Mouse (Mus musculus): ENCODE results near the gene Gm20403. TPM values are rescaled to one million over a fixed set of nuclear protein-coding genes. Genes with fewer than 3 reads are reported as not detected.

Gm20403 gene
- polyA plus RNA-seq, 1 experiment: not detected

GRCm38 (mm10) chr12:54985257-54986051, 875 bp downstream of the Gm20403 start:
- TF ChIP-seq POLR2A (IDR thresholded peaks at IDR 0.05; ENCODE audit: control insufficient read depth, extremely low read depth, insufficient read depth, low read length, poor library complexity) (peak; percentile 25; the same call in 1 of the 2 replicates), CTCF (IDR thresholded peaks at IDR 0.05; ENCODE audit: borderline replicate concordance, control insufficient read depth, extremely low read depth, insufficient read depth, low read length, poor library complexity) (no peak)
- WGBS: under 1% methylated on average over 96 of the region's 117 CpGs
- Histone ChIP-seq H3K27ac (ENCODE audit: control insufficient read depth, insufficient read depth, low read length) (peak overlapping the region; percentile 6), H3K4me1 (replicated peaks; ENCODE audit: control insufficient read depth, insufficient read depth, low read length) (peaks cover 7% of the 10 kb centered on the region), H3K4me3 (ENCODE audit: control insufficient read depth, insufficient read depth, low read length) (peak overlapping the region; percentile 60), H3K36me3 (ENCODE audit: control insufficient read depth, insufficient read depth, low read length) (no peaks in the 10 kb centered on the region), H3K27me3 (ENCODE audit: control insufficient read depth, insufficient read depth, low read length) (no peaks in the 10 kb centered on the region)
- peak; percentile 63 for DNase-seq

- 2% methylated on average over 42 of the region's 42 CpGs for WGBS
- peak; percentile 63 for DNase-seq
- Histone ChIP-seq H3K4me1 (replicated peaks; ENCODE audit: control insufficient read depth, insufficient read depth, low read length) (peaks cover 7% of the 10 kb centered on the region), H3K27ac (ENCODE audit: control insufficient read depth, insufficient read depth, low read length) (peak overlapping the region; percentile 0; the same call in 1 of the 2 replicates), H3K27me3 (ENCODE audit: control insufficient read depth, insufficient read depth, low read length) (no peaks in the 10 kb centered on the region), H3K4me3 (ENCODE audit: control insufficient read depth, insufficient read depth, low read length) (peak overlapping the region; percentile 60), H3K36me3 (ENCODE audit: control insufficient read depth, insufficient read depth, low read length) (0 out of 2 replicates have a peak, but pooled peaks cover 3% of the 10 kb centered on the region)
- TF ChIP-seq CTCF (IDR thresholded peaks at IDR 0.05; ENCODE audit: borderline replicate concordance, control insufficient read depth, extremely low read depth, insufficient read depth, low read length, poor library complexity) (no peak), POLR2A (IDR thresholded peaks at IDR 0.05; ENCODE audit: control insufficient read depth, extremely low read depth, insufficient read depth, low read length, poor library complexity) (no peak)
Measured at GRCm38 (mm10) chr12:54984701-54985256, 1.6 kb downstream of the Gm20403 start.

- no peaks in the 10 kb centered on the region for H3K27me3 ChIP-seq (ENCODE audit: control insufficient read depth, insufficient read depth, low read length)
- H3K27ac ChIP-seq (ENCODE audit: control insufficient read depth, insufficient read depth, low read length): no peak overlapping the region
- WGBS: 91% methylated on average over 7 of the region's 7 CpGs
- H3K36me3 ChIP-seq (ENCODE audit: control insufficient read depth, insufficient read depth, low read length): 0 out of 2 replicates have a peak, but pooled peaks cover 3% of the 10 kb centered on the region
- peaks cover 7% of the 10 kb centered on the region for H3K4me1 ChIP-seq (replicated peaks; ENCODE audit: control insufficient read depth, insufficient read depth, low read length)
- DNase-seq: no peak
- H3K4me3 ChIP-seq (ENCODE audit: control insufficient read depth, insufficient read depth, low read length): no peak overlapping the region
- no peak for TF ChIP-seq POLR2A (IDR thresholded peaks at IDR 0.05; ENCODE audit: control insufficient read depth, extremely low read depth, insufficient read depth, low read length, poor library complexity)
- no peak for TF ChIP-seq CTCF (IDR thresholded peaks at IDR 0.05; ENCODE audit: borderline replicate concordance, control insufficient read depth, extremely low read depth, insufficient read depth, low read length, poor library complexity)
Measured at GRCm38 (mm10) chr12:54982935-54983715, 3.2 kb downstream of the Gm20403 start.

- H3K4me1 ChIP-seq (replicated peaks; ENCODE audit: control insufficient read depth, insufficient read depth, low read length): peaks cover 7% of the 10 kb centered on the region
- H3K4me3 ChIP-seq (ENCODE audit: control insufficient read depth, insufficient read depth, low read length): no peak overlapping the region
- WGBS: 96% methylated on average over 6 of the region's 6 CpGs
- no peak for DNase-seq
- H3K36me3 ChIP-seq (ENCODE audit: control insufficient read depth, insufficient read depth, low read length): 0 out of 2 replicates have a peak, but pooled peaks cover 3% of the 10 kb centered on the region
- H3K27me3 ChIP-seq (ENCODE audit: control insufficient read depth, insufficient read depth, low read length): no peaks in the 10 kb centered on the region
- TF ChIP-seq POLR2A (IDR thresholded peaks at IDR 0.05; ENCODE audit: control insufficient read depth, extremely low read depth, insufficient read depth, low read length, poor library complexity): no peak
- no peak for TF ChIP-seq CTCF (IDR thresholded peaks at IDR 0.05; ENCODE audit: borderline replicate concordance, control insufficient read depth, extremely low read depth, insufficient read depth, low read length, poor library complexity)
- no peak overlapping the region for H3K27ac ChIP-seq (ENCODE audit: control insufficient read depth, insufficient read depth, low read length)
Measured at GRCm38 (mm10) chr12:54981962-54982361, 4.4 kb downstream of the Gm20403 start.

DNA sequence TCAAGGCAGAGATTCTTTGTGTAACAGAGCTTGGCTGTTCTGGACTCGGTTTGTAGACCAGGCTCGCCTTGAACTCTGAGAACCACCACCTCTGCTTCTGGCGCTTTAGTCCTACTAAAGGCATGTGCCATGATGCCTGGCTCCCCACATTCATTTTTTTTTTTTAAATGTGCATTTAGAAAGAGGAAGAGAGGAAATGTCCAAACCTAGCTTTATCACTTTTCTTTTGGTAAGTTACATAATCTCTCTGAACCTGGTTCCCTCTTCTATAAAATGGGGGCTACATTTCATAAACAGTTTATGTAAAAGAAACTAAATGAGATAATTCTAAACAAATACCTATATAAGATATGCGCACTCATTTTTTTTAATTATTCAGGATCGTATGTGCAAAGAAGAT, 5.4 kb downstream of the Gm20403 start:
- no peak for DNase-seq
- TF ChIP-seq CTCF (IDR thresholded peaks at IDR 0.05; ENCODE audit: borderline replicate concordance, control insufficient read depth, extremely low read depth, insufficient read depth, low read length, poor library complexity) (no peak), POLR2A (IDR thresholded peaks at IDR 0.05; ENCODE audit: control insufficient read depth, extremely low read depth, insufficient read depth, low read length, poor library complexity) (no peak)
- Histone ChIP-seq H3K4me3 (ENCODE audit: control insufficient read depth, insufficient read depth, low read length) (no peak overlapping the region), H3K4me1 (replicated peaks; ENCODE audit: control insufficient read depth, insufficient read depth, low read length) (peaks cover 7% of the 10 kb centered on the region), H3K36me3 (ENCODE audit: control insufficient read depth, insufficient read depth, low read length) (0 out of 2 replicates have a peak, but pooled peaks cover 3% of the 10 kb centered on the region), H3K27me3 (ENCODE audit: control insufficient read depth, insufficient read depth, low read length) (no peaks in the 10 kb centered on the region), H3K27ac (ENCODE audit: control insufficient read depth, insufficient read depth, low read length) (no peak overlapping the region)
- WGBS: 95% methylated on average over 5 of the region's 5 CpGs

DNA sequence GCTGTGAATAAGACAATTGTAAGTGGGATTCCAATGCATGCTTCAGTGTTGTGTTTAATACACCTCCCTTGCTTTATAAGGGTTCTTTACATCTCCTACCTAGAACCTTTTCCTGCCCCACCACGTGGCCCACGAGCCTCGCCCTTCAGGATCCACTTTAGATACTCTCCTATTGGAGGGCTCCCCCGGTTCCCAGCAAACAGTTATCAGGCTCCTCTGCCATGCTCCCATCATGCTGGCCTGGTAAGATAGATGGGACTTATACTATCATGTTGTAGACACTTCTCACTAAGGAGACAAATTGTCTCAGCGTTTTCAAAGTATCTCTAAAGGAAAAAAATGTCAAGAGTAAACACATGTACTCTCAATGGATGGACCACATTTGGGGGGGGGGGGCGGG, 5.8 kb downstream of the Gm20403 start:
- Histone ChIP-seq H3K4me3 (ENCODE audit: control insufficient read depth, insufficient read depth, low read length) (no peak overlapping the region), H3K27ac (ENCODE audit: control insufficient read depth, insufficient read depth, low read length) (no peak overlapping the region), H3K4me1 (replicated peaks; ENCODE audit: control insufficient read depth, insufficient read depth, low read length) (peaks cover 7% of the 10 kb centered on the region), H3K36me3 (ENCODE audit: control insufficient read depth, insufficient read depth, low read length) (0 out of 2 replicates have a peak, but pooled peaks cover 3% of the 10 kb centered on the region), H3K27me3 (ENCODE audit: control insufficient read depth, insufficient read depth, low read length) (no peaks in the 10 kb centered on the region)
- no peak for TF ChIP-seq POLR2A (IDR thresholded peaks at IDR 0.05; ENCODE audit: control insufficient read depth, extremely low read depth, insufficient read depth, low read length, poor library complexity)
- no peak for TF ChIP-seq CTCF (IDR thresholded peaks at IDR 0.05; ENCODE audit: borderline replicate concordance, control insufficient read depth, extremely low read depth, insufficient read depth, low read length, poor library complexity)
- WGBS: 91% methylated on average over 6 of the region's 6 CpGs
- no peak for DNase-seq
